Mouse (Mus musculus) thymus, adult 2 months (tissue): ENCODE measurements around the gene Mcu.

ENCODE experiments used
- CTCF ChIP-seq: fragments of 200-500 bp; IDR thresholded peaks from 2 replicates; pipeline ENCODE4 v1.5.1; 2012; ENCODE audit warnings: mild to moderate bottlenecking, control low read depth, low read length, moderate library complexity, borderline replicate concordance; ENCODE audit not compliant: control insufficient read depth, poor library complexity, insufficient read depth; ENCODE audit errors: extremely low read depth
- POLR2A ChIP-seq: fragments of 200-500 bp; IDR thresholded peaks from 2 replicates; pipeline ENCODE4 v1.6.1; 2012; ENCODE audit warnings: mild to moderate bottlenecking, low read length, control low read depth, moderate library complexity; ENCODE audit not compliant: control insufficient read depth, poor library complexity, insufficient read depth; ENCODE audit errors: extremely low read depth

GRCm38 (mm10) chr10:59588135-59588534, 28.4 kb downstream of the Mcu start:
- TF ChIP-seq CTCF (no peak), POLR2A (no peak)
